Mouse (Mus musculus) mouse embryonic stem cell (cell line): Measurements from ENCODE around the gene Ednrb.

ENCODE experiments used
- in situ Hi-C, 2 experiments: fragments of 300-500 bp; cut with MboI; formaldehyde crosslinking; loops; 1 replicate in 1 of 2; 3 replicates in 1 of 2; pipeline ENCODE4 v1.14.3; 2019 to 2020; ENCODE audit warnings: low sequenced_read_pairs in 2 of 2, low pct_unique_long_range_greater_than_20kb in 1 of 2, mixed read lengths in 1 of 2; ENCODE audit not compliant: unreplicated experiment in 1 of 2

The Ednrb gene

DNA sequence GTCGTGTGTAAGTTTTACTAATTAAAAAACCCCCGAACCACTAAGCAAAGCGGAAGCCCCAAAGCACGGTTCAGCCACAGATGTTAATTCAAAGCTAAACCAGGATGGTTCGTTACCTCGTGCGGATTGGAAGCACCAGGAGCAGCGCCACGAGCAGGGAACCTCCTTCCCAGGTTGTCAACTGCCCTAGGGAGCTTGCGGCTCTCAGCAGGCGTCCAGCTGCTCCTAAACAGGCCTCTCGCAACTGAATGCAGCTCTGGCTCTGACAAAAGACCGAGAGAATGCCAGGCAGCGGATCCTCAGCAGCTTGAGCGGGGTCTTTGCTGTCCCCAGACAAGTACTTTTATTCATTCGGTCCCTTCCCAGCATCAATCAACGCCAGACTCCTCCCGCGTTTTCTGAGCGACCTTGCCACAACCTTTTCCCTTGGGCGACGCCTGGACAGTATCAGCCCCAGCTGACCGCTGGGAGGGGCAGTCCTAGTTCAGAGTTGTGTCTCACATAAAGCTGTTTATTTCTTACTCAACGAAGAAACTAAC is at the start of gene Ednrb:
Gene Ednrb, minus strand, starts transcription at position 392 of the 539 bp plus-strand sequence.
- in situ Hi-C loops, result no loop called here

DNA sequence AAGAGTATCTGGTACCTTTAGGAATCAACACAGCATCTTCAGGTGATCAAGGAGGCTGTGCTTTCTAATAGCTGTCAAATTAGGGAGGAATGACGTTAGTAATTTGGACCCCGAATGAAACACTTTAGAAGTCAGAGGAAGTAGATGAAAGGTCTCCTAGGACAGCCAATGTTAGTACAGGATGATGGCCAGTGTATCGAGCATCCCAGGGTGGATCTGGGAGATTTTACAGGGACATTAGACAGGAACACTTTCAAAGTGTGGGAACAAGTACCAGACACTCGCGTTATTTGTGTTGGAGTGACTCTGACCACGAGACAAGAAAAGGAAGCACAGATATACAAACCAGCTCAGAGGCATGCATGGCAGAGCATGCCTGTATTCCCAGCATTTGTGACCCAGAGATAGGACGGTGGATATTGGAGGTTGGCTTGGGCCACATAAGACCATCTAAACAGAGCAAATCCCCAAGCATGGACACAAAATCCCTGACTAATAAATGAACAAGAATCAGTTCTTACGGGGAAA is 48.3 kb upstream of the Ednrb start:
- in situ Hi-C loops, result no loop called here

DNA sequence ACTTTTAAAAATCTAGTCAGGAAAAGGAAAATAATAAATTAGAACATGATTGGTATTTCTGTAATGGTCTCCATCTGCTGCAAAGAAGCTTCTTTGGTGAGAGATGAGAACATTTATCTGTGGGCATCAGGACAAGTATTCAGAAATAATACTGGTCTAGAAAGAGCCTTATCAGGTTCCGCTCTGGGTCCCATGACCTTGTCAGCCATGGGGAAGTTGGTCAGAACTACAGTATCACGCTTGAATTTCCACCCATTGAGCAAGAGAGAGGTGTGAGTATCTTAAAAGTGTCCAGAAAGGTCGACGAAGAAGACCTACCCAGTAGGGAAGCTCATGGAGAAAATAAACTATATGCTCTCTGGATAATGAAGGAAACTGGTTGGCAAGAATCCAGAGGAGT is 46.6 kb upstream of the Ednrb start:
- in situ Hi-C loops, result no loop called here

DNA sequence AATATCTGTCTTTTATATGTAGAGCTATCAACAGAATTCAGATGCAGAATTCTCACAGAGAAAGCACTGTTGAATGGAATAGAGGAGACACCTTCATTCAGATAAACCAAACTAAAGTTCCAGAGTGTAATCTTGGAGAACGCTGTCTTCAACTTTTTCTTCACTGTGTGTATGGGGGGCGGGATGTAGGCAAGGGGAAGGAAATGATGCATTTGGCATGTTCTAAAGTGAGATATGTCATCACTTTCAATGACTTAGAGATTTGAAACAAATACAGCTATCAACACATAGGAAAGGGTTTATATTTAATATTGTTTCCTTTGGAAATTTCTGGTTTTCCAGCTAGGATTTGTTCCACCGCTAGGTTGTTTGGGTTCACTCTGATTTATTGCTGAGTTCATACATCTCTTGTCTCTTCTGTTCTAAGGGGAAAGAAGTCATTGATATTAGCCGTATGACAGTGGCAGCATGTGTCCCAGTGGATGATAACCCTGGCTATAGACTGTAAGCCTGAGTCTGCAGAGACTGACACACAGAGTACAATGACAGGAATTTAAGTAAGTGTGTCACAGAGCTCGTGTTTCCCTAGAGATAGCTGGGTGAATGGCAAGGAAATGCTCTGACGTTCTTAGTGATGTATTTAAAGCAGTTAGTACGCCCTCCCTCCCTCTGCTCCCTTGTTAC is 40.8 kb upstream of the Ednrb start:
- in situ Hi-C loops, result no loop called here

DNA sequence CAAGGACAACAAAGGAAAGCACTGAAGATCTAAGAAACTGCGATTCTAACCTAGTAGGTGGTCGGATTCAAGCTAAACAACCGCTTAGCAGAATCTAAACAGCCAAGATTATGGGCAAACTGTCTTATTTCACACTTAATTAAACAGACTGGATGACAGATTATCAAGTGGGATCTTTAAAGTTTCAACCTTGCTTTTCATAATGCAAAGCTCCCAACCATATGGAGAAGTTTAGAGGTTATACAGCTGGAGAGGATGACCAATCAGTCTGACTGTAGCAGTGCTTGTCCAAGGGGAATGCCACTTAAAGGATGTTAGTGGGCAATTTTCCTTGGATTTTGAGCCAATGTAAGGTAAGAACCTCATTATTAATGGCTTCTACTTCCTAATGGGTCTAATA is 38.7 kb upstream of the Ednrb start:
- in situ Hi-C loops, result no loop called here

DNA sequence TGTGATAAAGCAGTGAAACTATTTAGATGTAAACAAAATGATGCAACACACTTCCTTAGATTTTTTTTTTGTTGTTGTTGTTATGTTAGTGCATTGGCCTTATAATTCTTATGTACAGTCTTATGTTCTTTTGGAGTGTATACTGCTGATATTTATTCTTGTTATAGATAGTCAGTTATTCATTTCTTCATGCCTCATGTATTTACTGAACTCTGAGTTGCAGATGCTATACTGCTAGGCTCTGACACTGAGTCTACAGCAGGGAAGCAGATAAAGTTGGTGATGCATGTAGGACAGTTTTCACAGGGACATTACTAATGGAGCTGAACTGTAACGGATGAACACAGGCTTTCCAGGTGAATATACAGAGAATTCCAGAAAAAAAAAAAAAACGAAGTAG is 32.9 kb upstream of the Ednrb start:
- in situ Hi-C loops, result no loop called here

DNA sequence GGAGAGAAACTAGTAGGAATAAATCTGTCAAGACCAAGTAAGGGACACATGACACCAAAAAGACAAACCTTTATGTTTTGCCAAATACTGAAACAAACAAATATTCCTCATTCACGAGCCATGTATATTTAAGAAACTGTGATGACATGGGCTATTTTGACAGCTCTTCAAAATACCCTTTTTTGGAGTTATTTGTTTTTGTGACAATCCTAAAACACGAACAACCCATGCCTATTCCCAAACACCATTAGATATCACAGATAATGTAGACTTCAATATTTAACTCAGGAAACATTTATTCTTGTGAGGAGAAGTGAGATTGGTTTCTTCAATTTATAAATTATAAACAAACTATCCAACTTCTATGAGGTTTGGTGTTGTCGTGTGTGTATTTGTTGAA is 32.4 kb upstream of the Ednrb start:
- in situ Hi-C loops, result no loop called here

DNA sequence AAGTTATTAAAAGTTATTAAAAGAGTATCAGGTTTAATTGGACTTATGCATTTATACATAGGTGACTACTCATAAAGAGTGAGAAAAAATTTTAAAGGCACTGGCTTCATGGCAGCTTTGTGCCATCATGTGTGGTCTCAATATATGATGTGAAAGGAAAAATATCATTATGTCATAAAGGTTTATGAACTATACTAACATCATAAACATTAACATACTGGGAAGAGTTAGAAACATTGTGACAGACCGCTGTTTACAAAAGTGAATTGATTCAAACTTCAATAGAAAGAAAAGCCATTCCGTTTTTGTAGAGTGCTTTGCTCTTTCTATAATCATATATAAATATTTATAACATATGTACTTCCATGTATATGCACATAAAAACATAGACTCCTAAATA is 22.4 kb upstream of the Ednrb start:
- in situ Hi-C loops, result no loop called here

DNA sequence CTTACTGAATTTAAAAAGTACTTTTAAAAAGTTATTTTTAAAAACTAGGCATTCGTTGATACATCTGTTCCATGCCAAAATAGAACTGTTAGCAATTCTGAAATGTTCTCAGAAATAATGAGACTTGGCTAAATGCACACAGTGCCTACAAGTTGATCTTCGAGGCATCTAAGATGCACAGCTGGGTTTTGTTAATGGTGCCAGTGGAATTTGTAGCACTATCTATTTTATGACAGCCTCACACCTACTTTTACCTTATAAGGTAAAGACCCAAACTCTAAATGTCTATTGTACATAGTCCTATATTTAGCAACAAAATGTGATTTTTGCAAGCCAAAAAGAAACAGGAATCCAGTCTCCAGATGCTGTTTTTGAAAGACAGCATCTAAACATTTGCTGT is 21.0 kb upstream of the Ednrb start:
- in situ Hi-C loops, result no loop called here

DNA sequence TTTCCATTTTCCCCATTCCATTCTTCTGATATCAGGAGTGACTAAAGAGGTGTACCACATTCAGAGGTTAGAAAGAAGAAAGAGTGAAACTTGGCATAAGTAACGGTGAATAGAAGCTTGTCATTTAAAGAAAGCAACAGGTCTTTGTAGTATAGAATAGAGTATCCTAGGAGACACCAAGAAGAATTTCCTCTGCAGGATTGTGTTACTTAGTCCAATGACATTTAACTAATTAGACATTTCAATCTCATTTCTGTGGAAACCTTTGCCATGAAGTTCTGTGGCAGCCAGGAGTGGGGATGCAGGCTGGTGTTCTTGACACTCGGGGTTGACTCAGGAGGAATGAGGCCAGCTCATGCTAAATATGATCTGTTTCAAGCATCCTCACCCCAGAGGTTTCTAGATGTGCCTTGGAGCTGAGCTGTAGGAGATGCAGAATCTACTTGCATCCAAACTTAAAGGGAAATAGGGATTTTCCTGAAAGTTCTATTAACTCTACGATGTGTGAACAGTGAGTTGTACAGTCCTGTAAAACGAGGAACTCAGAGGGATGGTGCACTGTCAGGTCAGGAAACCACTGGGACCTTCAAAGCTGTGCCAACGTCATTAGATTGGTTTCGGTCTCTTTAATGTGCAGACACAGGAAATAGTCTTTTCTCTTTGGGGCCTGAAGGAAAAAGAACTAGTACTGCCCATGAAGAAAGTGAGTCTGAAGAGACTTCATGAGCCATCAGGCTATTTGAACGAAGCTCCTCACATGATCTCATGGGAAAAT is 6.1 kb upstream of the Ednrb start:
- in situ Hi-C loops, result no loop called here

DNA sequence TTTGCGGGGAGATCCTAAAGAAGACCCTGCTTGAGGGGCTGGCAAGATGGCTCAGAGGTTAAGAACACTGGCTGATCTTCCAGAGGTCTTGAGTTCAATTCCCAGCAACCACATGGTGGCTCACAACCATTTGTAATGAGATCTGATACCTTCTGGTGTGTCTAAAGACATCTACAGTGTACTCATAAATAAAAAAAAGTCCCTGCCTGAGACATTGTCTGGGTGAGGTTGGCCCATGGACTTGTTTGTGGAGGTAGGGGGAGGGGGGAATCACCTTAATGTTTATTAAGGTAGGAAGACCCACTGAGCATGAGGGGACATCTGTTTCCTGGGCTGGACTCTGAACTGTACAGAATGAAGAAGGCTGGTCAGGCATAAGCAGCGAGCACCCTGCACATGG is 1.5 kb upstream of the Ednrb start:
- in situ Hi-C loops, result no loop called here

DNA sequence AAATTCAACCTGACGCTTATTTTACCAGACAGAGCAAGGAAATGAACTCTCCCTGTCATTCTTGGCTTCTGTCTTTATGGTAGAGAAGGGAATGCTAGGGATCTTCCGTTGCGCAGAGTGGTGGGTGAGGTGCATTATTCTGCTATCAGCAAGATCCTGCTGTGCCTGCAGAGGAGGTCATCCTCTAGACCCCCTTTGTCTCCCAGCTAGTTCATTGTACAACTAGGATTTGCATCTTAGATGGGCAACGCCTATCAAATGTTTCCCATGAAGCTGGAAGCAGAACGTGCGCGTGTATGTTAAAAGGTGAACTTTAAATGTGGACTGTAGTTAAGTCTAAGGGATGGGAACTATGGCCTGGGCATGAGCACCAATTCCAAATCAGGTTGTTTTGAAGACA is 742 bp upstream of the Ednrb start:
- in situ Hi-C loops, result no loop called here

DNA sequence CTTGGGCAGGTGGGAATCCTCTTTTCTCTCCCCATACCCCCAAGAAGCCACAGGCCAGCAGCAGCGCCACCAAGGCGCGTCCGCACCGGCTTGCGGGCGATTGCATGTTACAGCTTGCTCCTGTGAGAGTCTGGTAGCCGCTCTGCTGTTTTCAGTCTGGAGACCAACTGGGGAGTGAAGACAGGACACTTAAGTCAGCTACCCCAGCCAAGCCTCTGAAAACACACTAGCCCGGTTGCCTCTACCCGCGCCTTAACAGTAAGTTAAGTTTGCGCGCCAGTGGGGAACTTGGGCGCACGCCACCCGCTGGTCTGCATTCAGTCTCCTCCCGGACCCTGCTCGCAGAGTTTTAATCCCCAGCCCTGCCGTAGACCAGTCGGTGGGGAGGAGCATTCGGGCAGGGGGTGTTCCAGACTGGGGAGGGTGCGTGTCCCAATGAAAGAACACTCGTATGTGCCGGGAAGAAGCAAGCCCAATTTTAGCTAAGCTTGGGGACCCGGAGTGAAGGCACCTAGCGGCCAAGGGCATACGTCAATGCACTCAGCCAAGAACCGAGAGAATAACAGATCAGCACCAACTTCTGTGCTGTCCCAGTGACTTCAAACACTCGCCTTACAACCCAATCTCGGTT is 716 bp downstream of the Ednrb start:
- in situ Hi-C loops, result no loop called here

DNA sequence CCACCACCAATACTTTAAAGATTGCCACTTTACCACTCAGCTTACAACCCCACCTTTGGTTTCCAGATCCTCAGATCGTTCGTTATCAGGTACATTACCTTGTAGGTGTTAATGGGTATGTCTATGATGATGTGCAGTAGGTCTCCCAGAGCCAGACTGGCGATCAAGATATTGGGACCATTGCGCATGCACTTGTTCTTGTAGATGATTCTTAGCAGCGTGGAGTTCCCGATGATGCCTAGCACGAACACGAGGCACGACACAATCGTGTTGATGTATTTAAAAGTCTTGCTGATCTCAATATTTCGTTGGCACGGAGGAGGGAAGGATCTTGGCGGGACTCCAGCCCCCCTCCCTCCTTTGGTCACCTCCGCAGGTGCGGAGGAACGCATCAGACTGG is 1.3 kb downstream of the Ednrb start:
- in situ Hi-C loops, result no loop called here

DNA sequence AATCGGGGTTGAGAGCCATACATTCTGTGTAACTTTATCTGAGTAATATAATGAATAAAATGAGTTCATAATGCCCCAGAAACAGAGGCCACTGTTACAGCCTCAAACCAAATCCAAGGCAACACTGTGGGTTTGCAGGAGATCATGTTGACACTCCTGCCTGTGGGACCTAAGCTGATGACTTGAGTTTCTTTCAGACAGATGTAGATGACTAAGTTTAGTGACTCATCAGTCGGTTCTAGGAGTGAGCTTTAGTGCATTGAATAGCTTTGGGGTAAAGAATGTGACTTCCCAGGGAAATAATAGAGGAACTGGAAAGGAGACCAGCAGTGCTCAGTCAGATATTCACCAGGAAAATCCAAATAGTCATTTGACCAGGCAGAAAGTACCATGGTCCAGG is 3.8 kb downstream of the Ednrb start:
- in situ Hi-C loops, result no loop called here

DNA sequence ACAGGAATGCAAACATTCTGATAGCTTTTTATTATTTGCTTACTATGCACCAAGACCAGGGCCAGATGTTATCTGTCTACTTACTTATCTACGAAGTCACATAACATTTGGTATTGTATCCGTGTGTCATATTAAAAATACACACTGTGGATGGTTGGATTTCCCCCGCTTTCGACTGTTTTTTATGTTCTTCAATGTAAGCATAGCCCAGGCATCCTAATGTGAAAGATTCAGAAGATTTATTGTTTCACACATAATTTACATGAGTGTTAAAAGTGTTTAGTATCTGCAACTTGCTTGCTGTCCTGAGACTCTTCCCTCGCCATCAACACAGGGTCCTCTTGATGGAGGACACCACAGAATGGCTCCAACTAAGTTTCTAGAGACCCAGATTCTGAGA is 5.3 kb downstream of the Ednrb start:
- in situ Hi-C loops, result no loop called here

DNA sequence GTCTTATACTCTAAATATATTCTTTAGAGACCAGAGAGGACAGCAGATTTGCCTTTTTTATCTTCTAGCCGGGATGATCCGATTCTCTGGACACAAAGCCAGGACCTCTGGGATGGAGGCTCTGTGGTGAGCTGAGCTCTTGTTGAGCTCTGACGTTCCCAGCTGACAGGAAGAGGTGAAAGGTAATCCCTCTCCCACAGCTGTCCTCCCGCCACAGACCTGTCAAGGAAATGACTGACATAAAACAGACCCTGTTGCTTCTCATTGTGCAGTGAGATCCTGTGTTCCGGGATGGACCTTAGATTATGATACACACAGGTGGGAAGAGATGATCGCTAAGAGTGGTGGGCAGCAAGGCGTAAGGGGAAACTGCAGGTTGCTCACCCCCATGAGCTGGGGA is 9.6 kb downstream of the Ednrb start:
- in situ Hi-C loops, result no loop called here

DNA sequence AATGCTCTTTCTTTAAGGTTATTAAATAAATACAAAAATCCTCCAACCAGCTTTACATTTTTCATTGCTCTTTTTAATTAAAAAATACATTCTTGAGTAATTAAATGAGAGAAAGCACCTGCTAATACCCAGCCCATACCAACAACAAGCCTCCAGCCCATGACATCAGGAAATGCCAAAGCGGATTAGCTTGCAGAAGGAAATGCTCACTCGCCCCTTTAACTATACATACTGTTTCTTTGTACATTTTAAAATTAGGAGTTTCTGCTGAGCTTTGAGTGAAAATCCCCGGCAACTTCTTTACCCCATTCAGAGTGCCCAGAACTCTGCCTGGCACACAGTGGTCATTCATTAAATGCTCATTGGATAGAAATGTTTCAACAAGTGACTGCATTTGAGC is 10.1 kb downstream of the Ednrb start:
- in situ Hi-C loops, result no loop called here

DNA sequence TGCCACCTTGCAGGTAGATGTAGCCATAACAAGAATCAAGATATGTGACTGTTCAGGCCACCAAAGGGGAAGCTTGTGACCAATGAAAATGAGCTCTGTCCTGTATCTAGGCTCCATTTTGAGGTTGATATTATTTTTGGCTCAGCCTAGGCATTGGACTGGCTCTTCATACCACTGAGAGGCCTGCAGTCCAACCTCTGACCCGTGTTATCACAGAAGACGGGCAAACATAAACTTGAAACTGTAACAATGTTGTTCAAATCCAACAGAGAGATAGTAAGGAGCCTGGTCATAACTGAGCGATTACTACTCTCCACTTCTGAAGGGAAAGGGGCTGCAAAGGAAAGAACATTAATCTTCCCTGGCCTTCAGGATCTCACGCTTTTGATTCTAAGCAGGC is 11.7 kb downstream of the Ednrb start:
- in situ Hi-C loops, result no loop called here
